27 mouse cellular contexts compared by ENCODE assay signal in genomic region chr13:42554961-42555360, GRCm38 (mm10).
"Had no signal": no experiment of that assay in that cellular context is flagged by ENCODE, and none has a peak within 500 bp of the region (broad histone marks: within the 10 kb centered on the region; RNA-seq: fewer than 3 reads in every experiment).

No protein-coding gene starts in this region.

- H3K9ac ChIP-seq: heart, embryonic 12.5 days; hindbrain, embryonic 12.5 days; hindbrain, embryonic 14.5 days; intestine, embryonic 15.5 days; limb, embryonic 12.5 days; liver, embryonic 13.5 days had no signal

- H3K27me3 ChIP-seq: heart, embryonic 12.5 days; hindbrain, embryonic 12.5 days; intestine, embryonic 15.5 days; limb, embryonic 12.5 days; liver, embryonic 13.5 days had no signal

- H3K4me3 ChIP-seq: gastrocnemius, adult 2 months; heart, embryonic 10.5 days; heart, embryonic 12.5 days; hindbrain, embryonic 10.5 days; hindbrain, embryonic 12.5 days; intestine, embryonic 15.5 days; layer of hippocampus, adult 2 months; left cerebral cortex, adult 2 months; limb, embryonic 10.5 days; limb, embryonic 12.5 days; liver, embryonic 13.5 days had no signal

- H3K4me1 ChIP-seq: heart, embryonic 10.5 days; hindbrain, embryonic 10.5 days; hindbrain, embryonic 12.5 days; intestine, embryonic 15.5 days; limb, embryonic 12.5 days; liver, embryonic 13.5 days had no signal

- H3K36me3 ChIP-seq: heart, embryonic 10.5 days; heart, embryonic 12.5 days; hindbrain, embryonic 10.5 days; hindbrain, embryonic 12.5 days; intestine, embryonic 15.5 days; limb, embryonic 10.5 days; limb, embryonic 12.5 days; liver, embryonic 13.5 days had no signal

- H3K9me3 ChIP-seq: heart, embryonic 10.5 days; heart, embryonic 12.5 days; hindbrain, embryonic 10.5 days; hindbrain, embryonic 12.5 days; intestine, embryonic 15.5 days; limb, embryonic 10.5 days; limb, embryonic 12.5 days; liver, embryonic 13.5 days had no signal

- ATAC-seq: hindbrain, embryonic 16.5 days; inflammation-experienced regulatory T-cells, adult 6 months; intestine, embryonic 15.5 days; intestine, postnatal 0 days had no signal

- H3K4me2 ChIP-seq: heart, embryonic 12.5 days; hindbrain, embryonic 12.5 days; hindbrain, embryonic 14.5 days; intestine, embryonic 15.5 days; limb, embryonic 12.5 days; liver, embryonic 11.5 days; liver, embryonic 13.5 days had no signal

- DNase-seq: gastrocnemius, adult 2 months; gastrocnemius, postnatal 10 days; gastrocnemius, postnatal 25 days; heart, adult 18-20 months; heart, postnatal 10 days; heart, postnatal 4 days; kidney, adult 18-20 months; kidney, adult 8-10 months; kidney, postnatal 10 days; kidney, postnatal 25 days; kidney, postnatal 4 days; liver; liver, embryonic 13.5 days had no signal

- H3K27ac ChIP-seq: gastrocnemius, adult 2 months; heart, embryonic 10.5 days; hindbrain, embryonic 10.5 days; hindbrain, embryonic 12.5 days; hindbrain, embryonic 14.5 days; intestine, embryonic 15.5 days; layer of hippocampus, adult 2 months; left cerebral cortex, adult 2 months; limb, embryonic 10.5 days; limb, embryonic 12.5 days; liver, embryonic 13.5 days had no signal
